Mouse (Mus musculus) regulatory T cell (primary cell): ENCODE data around the gene Sdhaf3.

Experiments used
- in situ Hi-C: fragments of 300-600 bp; cut with MboI, MseI; formaldehyde crosslinking; loops from one replicate; pipeline ENCODE4 v1.15.1; 2025; ENCODE audit warnings: high pct_unique_total_duplicates

Sdhaf3 gene

DNA sequence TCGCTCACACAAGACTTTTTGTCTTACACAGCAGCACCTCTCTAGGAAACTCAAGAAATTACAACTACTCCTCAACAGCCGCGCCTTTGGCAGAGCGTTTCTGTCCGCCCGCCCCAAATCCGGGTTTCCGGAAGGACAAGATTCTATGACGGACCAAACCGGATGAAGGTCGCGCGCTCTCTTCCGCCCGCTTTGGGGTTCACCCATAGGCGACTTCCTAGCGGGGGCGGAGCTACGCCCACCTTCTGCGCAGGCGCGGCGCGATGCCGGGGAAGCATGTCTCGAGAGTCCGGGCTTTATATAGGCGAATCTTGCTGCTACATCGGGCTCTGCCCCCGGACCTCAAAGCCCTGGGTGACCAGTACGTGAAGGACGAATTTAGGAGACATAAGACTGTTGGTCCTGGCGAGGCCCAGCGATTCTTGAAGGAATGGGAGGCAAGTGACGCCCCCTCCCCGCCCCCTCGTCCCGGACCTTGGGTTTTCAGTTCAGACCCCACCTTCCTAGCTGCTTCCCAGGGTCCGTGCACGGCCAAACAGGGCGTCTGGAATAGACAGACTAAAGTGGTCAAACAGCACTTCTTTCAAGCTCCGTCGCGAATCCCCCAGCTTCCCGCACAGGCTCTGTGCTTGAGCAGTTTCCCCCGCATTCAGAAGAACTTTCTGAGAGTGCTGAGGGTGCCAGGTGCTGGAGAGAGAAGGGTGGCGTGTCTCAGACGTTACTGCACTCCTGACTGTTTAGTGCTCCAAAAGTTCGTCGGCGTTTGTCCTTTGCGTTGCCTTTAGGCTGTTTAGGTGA is at the start of gene Sdhaf3:
Gene Sdhaf3, plus strand, starts transcription at position 241 of the 798 bp plus-strand sequence.
- in situ Hi-C loops = loop anchor here (5.0 kb wide), 1 partner anchor 379 kb away; the partner anchor contains the start of gene Sem1

DNA sequence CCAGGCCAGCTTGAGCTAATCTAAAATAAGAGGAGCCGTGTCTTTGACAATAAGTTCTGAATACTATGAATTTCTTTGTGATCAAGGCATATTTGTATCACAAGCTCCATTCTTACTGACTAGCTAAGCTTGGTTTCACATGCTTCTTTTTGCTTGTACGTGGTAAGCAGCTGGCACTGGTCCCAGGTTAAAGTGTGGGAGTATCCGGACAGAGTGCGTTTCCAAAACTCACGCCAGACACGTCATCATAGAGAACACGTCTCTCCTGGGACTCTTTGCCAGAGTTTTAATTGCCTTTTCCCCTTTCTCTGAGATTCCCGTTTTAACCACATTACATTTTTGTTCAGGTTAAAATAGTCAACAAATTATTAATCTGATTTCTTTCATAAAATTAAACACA is 46.2 kb upstream of the Sdhaf3 start:
- in situ Hi-C loops = loop anchor here (25.0 kb wide), 1 partner anchor 1272 kb away; no protein-coding TSS in a partner anchor

DNA sequence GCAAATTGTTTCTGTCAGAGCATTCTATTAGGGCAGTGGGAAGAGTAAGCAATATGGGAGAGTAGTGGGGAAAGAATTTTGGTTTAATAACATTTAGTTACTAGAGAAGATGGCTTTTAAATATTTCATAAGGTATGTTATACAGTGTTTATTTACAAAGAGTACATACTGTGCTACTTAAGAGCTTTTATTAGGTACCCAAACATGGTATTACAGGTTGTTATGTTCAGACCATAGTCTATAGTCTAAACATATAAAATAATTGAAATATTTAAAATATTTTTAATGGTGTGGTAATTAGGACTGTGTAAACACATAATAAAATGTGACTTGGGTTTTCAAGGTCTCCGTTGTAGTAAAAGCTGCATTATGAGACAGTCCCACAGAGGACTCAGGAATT is 41.5 kb upstream of the Sdhaf3 start:
- in situ Hi-C loops = loop anchor here (25.0 kb wide), 1 partner anchor 1277 kb away; no protein-coding TSS in a partner anchor

DNA sequence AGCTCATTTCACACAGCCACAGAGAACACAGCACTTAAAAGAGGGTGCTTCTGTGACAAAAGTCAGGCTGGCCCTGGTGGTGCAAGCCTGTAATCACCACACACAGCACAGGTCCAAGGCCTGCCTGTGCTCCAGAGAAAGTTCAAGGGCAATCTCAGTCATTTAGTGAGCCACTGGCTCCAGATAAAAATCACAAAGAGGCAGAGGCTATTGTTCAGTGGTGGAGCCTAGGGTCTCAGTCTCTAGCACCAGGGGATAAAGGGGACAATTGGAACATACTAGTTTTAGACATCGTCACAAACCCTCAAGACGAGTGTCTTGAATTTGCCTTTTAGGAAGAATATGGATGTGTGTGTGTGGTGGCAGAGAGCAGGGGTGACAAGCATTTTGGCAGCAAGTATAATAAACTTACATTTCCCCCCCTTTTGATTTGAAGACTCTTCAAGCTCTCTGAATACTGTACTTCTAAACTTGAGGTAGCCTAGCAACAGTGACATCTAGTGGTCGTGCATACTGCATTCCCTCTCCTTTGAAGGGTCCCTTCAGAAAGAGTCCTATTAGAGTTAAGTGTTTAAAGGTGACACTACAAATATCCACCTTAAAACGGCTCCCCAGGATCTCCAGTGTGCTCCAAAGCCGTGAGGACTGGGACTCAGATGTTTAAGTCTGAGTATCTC is 40.8 kb upstream of the Sdhaf3 start:
- in situ Hi-C loops = loop anchor here (25.0 kb wide), 1 partner anchor 1278 kb away; no protein-coding TSS in a partner anchor

DNA sequence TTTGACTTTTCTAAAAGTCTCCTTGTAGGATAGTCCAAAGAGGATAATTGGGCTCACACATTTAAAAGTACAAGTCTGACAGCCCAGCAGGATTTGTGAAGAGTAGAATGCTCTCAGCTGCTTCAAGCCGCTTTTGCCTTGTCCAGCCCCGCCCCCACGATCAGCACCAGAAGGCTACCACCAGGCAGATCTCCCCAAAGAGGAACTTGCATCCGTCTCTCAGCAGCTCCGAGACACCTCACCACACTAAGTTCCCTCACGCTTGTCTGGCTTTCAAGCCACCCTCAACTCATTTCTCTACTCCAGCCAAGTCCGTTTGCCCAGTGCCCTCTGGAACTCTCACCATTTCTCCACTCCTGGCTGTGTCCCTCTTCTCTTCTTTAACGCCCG is 40.3 kb upstream of the Sdhaf3 start:
- in situ Hi-C loops = loop anchor here (25.0 kb wide), 1 partner anchor 1278 kb away; no protein-coding TSS in a partner anchor

DNA sequence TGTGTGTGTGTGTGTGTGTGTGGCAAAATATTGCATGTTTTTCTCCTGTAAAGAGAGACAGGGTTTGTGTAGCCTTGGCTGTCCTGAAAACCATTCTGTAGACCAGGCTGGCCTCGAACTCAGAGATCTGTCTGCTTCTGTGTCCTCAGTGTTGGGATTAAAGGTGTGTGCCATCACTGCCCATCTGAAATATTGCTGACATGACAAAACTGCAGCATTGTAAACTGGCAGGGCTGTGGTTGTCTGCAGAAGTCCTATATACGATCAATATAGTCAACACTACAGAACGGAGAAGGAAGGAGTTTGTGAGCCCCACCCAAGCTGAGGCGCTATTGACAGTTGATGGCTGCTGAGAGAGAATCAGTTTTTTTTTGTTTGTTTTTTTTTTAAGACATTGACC is 38.5 kb upstream of the Sdhaf3 start:
- in situ Hi-C loops = loop anchor here (25.0 kb wide), 1 partner anchor 1280 kb away; no protein-coding TSS in a partner anchor

DNA sequence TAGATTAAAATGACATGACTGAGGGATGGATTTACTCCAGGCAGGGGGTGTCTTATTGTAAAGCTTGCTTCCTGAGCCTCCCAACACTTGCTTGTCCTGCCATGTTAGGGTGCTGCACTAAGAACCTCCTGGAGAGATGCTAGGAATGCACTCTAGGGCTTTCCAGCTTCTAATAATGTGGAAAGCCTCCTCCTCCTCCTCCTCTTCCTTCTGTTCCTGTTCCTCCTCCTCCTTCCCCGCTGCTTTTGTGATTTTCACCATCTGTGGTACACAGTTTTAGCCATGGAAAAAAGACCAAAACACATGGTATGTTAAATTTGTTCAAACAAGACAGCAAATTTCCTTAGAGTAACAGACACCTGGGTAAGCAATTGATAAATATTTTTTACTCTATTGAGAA is 30.5 kb upstream of the Sdhaf3 start:
- in situ Hi-C loops = no loop called here

DNA sequence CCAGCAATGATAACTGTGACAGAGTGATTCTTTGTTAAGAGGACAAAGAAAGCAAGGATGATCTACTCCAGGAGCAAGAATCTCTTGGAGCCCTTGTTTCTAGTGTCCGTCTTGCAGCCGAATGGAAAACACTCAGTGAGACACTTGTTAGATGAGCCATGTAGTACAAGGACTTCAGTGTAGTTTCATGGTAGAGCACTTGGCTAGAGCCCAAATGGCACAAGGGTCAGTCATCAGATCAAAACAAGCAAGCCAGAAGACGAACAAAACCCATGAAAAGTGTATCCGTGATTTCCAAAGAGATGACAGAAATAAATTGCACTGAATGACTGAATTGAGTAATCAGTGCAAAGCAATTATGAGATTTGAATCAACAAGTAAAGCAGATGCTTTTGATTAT is 25.0 kb upstream of the Sdhaf3 start:
- in situ Hi-C loops = no loop called here

DNA sequence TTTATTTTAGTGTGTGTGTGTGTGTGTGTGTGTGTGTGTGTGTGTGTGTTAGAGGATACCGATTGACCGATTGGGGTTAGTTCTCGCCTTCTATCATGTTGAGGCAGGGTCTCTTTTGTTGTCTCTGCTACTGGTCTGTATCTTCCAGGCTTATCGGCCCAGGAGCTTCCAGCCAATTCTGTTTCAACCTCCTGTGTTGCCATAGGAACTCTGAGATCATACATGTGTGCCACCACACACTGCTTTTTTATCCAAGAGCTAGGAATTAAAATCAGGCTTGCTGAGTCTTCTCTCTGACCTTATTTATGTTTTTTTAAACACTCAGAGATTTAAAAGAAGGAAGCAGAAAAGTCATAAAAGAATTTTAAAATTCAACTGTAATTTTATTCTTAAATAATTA is 24.3 kb upstream of the Sdhaf3 start:
- in situ Hi-C loops = no loop called here

DNA sequence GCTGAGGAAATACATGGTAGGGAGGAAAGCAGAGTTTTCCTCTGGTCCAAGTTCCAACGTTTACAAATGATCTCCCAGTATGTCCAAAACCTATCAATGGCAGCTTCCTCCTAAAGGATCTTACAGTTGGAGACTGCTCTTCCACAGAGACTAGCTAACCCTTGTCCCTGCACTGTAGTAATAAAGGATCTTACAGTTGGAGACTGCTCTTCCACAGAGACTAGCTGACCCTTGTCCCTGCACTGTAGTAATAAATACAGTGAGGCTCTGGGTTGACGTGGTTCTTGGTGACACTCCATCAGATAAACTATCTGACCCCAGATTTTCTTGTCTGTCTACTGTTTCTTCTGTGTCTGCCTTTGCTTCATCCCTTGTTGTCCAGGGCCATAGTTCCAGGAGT is 15.0 kb upstream of the Sdhaf3 start:
- in situ Hi-C loops = no loop called here

DNA sequence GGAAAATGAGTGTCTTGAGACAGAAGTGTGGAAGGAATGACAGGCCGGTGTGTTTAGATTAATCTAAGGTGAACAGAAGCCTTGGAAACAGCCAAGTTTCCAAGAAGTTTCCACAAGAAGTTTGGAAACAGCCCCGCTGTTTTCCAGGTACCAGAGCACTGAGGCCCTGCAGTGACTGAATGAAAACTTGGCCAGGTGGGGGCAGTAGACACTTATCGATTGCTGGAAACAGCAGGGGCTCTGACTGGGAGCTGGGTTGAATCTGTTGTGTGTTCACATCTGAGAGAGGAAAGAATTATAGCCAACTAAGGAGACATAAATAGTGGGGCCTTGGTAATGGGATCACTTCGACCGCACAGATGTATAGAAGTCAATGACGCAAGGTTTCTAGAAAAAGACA is 13.0 kb upstream of the Sdhaf3 start:
- in situ Hi-C loops = no loop called here

DNA sequence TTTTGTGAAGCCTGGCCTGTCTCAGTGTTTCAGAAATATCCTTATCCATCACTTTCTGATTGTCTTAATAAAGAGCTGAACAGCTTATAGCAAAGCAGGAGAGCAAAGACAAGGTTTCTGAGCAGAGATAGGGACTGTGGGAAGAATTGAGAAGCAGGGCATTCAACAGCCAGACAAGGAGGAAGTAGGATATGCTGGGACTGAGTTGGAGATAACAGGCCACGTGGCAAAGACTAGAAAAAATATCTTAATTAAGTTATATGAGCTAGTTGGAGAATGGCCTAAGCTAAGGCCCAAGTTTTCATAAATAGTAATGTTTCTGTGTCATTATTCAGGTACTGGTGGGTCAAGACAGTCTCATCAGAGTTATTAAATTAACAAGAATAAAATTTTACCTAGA is 8.2 kb upstream of the Sdhaf3 start:
- in situ Hi-C loops = no loop called here

DNA sequence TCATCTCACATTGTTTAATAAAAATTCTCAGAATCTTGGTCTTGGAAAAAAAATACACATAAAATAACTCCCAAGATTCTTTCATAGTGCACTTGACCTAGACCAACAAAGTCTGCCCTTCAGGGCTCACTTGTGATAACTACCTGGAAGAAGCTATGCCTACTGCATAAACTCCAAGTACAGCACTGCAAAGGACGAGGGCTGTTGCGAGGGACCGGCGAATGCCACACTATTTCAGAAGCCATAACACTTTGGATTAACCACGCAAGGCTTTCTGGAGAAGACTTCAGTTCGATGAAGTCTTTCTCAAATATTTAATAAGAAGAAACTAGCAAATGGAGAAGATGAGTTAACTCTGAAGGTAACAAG is 425 bp upstream of the Sdhaf3 start:
- in situ Hi-C loops = loop anchor here (5.0 kb wide), 1 partner anchor 378 kb away; the partner anchor contains the start of gene Sem1

DNA sequence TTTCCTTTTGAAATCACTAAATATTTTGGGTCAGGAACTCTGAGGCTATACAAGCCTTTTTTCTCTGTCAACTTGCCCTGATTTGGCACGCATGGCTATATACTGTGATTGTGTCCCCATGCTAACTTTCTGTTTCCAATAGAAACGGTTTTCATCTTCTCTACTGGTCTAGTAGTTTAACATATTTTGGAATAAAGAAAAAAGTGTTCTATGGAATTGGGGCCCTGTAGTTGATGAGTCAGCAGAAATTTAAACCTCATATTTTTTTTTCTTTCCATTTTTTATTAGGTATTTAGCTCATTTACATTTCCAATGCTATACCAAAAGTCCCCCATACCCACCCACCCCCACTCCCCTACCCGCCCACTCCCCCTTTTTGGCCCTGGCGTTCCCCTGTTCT is 3.4 kb downstream of the Sdhaf3 start:
- in situ Hi-C loops = loop anchor here (5.0 kb wide), 1 partner anchor 382 kb away; the partner anchor contains the start of gene Sem1

DNA sequence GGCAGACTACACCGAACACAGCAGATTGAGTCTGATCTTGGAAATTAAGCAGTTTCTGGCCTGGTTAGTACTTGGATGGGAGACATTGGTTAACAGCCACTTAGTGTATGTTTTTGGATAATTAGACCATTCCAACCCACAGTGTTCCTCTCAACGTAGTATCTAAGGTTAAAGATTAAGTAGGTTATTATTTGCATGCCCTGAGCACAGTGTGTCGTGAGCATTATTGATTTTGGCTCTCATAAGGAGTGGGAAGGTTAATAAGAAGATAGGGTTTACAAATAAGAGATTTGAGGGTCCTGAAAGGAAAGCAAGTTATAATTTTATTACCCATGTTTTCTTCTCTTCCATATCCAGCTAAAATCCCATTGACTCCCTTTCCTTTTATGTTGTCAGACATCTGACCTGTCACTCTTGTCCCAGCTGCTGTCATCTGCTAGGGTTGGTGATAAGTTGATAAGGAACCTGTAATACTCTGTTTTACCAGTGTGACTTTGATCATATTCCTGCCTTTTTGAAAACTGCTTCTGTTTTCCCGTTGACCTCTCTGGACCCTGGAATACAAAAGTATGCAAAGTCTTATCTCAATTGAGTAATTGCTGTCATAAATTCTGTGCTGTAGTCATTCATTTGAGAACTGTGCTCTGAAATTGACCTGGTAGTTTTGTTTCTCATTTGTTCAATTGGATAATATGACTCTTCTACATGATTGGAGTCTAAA is 41.6 kb downstream of the Sdhaf3 start:
- in situ Hi-C loops = loop anchor here (5.0 kb wide), 1 partner anchor 650 kb away; no protein-coding TSS in a partner anchor

DNA sequence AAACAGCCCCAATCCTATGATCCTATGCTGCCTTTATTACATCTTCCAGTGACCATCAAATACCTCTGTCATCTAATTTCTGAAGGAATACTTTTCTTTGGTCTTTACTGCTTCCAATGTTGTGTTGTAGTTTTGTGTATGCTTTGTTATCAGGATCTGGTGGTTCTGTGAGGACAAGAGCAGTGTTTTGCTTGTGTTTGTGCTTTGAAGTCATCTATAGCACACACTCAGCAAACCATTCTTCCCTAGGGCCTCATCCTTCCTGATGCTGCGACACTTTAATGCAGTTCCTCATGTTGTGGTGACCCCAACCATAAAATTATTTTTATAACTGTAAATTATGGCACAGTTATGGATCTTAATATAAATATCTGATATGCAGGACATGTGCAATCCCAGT is 42.2 kb downstream of the Sdhaf3 start:
- in situ Hi-C loops = loop anchor here (5.0 kb wide), 1 partner anchor 649 kb away; no protein-coding TSS in a partner anchor

DNA sequence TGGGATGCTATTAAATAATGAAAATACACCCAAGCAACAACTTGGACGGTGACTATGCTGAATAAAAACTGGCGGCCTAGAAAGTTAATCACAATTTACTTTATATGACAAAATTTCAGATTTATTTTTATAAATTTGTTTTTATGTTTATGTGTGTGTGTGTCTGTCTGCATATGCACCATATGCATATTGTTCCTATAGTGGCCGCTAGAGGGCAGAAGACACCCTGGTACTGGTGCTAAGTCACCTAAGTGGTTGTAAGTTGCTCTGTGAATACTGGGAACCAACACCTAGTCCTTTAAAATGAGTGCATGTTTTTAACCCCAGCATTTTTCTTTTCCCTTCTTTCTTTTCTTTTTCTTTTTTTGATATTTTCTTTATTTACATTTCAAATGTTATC is 43.2 kb downstream of the Sdhaf3 start:
- in situ Hi-C loops = loop anchor here (5.0 kb wide), 1 partner anchor 648 kb away; no protein-coding TSS in a partner anchor

DNA sequence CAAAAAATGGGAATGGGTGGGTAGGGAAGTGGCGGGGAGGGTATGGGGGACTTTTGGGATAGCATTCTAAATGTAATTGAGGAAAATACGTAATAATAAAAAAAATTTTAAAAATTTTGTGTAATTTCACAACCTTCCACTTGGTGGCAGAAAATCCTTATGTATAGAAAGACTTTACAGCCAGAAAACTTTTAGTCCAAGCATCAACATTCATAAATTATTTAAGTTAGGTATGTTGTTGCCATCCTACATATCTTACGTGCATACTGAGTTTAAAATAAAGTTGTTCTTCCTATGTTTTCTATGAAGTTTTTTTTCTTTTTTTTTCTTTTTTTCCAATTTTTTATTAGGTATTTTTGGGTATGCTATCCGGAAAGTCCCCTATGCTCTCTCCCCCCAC is 47.3 kb downstream of the Sdhaf3 start:
- in situ Hi-C loops = no loop called here

DNA sequence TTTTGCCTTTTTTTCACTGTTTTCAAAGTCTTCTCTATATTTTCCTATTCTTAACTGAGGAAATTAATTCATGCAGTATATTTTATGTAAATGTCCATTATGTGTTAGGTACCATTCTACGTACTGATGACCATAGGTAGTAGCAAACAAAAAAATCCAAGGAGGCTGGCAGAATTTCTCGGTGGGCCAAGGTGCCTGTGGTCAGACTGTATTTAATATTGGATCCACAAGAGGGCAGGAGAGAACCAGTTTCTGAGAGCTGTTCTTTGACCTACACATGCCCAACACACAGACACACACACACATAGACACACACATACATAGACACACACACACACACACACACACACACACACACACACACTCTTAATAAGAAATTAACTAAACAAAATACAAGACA is 48.2 kb downstream of the Sdhaf3 start:
- in situ Hi-C loops = no loop called here

DNA sequence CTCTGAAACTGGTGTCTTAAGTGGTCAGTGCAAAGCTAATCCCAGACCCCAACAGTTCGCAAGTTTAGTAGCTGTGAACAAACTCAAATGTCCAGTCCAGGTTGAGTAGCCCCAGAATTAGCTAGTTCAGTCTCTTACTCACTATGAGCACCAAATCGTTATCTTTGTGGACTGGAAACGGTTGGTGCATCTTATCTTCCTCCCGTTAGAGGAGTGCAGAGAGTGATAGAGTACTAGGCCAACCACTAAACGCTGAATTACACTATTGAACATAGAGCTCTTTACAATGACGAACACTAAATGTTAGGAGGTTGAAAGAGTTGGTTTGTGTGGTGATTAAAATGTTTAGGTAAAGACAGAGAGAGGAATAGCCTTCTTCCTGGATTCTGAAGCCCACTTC is 82.3 kb downstream of the Sdhaf3 start:
- in situ Hi-C loops = no loop called here

DNA sequence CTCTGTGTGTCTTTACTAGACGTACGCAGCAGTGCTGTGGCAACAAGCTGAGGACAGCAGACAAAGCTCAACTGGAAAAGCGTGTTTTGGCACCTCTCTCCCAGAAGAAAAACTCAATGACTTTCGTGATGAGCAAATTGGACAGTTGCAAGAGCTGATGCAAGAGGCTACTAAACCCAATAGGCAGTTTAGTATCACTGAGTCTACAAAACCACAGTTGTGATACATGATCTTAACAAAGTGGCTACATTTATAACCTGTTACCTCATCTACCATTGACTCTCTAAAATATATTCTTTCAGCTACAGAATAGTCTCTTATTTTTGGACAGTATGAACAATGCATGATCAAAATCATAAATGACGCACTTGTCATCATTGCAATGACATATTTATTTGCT is 83.0 kb downstream of the Sdhaf3 start:
- in situ Hi-C loops = no loop called here

DNA sequence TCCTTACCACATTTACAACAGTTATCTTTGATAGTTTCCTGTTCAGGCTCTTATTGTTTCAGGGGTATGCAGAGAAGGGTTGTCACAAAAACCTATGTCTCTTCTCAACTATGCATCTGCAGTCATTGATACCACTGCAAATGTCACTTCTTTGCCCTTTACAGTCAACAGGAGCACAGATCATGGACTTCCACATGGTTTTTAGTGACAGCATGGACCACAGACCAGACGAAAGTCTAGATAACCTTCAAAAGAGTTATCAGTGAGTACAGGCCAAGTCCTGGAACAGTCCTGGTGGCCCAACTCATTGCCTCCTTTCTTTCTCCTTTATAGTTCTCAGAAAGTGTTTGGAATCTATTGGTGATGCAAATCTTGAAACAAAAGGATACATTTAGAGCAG is 86.1 kb downstream of the Sdhaf3 start:
- in situ Hi-C loops = no loop called here
